Mouse (Mus musculus) gastrocnemius, postnatal 25 days (tissue): ENCODE measurements at regions not wholly inside any gene's neighbourhood (a gene's known extent, or its start where the extent isn't known, plus 50 kb on each side); places are given as distances from the start of the nearest gene placed in this dataset.

Experiments used
- DNase-seq: peaks from one replicate; pipeline ENCODE4 v3.0.0; 2022

DNA sequence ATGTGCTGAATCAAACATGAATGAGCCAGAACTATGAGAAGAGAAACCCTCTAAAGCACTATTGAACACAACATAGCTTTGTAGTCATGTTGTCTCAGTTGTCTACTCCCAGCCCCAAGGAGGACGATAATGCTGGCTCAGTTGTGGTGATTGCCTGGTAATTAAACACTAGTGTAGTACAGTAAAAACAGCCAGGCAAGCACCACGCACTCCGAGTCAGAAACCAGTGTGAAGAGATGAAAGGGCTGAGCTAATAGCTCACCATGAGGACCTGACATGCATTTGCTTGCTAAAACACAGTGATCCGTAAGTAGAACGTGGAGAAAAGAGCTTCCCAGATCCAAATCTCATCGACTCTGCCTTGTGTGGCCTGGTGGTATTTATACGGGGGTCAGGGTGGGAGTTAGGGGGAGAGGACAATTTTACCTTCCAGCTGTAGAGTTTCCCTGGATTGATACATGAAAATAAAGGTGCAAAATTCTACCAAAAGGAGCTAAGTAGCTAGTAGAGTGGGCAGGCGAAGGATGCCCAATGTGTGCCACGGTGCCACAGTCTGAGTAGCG is 80.0 kb upstream of the Otx2 start:
- no peak for DNase-seq

DNA sequence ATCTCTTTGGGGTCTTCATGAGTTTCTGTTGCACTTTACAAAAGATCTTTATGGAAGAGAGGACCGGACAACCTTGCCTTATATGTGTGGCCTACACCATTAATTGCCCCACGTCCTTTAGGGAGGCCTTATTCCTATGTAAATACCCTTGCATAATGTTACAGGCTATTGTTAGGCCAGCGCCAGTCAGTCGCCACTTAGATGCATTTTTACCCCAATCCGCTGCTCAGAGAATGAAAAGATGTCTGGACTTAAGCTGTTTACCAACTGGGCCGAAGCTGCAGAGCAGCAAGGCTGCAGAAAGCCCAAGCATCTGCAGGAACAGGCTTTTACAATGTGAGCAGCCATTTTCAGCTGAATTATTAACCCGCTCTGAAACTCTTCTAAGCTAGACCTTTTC is 79.5 kb upstream of the Otx2 start:
- DNase-seq, result no peak

DNA sequence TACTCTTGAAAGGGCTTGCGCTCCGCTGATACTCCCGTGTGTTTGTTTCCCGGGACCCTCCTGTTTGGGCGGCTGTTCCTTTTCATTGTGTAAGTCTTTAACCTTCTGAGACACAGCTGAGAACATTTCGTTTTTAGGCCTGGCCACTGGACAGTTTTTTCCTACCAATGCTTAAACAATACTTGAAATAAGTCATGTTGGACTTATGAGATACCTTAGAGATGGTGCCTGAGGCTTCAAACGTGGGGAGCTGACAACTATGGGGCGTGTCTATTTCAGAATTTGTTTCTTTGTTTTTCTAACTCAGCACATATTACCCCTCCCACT is 78.9 kb upstream of the Otx2 start:
- DNase-seq, result no peak

DNA sequence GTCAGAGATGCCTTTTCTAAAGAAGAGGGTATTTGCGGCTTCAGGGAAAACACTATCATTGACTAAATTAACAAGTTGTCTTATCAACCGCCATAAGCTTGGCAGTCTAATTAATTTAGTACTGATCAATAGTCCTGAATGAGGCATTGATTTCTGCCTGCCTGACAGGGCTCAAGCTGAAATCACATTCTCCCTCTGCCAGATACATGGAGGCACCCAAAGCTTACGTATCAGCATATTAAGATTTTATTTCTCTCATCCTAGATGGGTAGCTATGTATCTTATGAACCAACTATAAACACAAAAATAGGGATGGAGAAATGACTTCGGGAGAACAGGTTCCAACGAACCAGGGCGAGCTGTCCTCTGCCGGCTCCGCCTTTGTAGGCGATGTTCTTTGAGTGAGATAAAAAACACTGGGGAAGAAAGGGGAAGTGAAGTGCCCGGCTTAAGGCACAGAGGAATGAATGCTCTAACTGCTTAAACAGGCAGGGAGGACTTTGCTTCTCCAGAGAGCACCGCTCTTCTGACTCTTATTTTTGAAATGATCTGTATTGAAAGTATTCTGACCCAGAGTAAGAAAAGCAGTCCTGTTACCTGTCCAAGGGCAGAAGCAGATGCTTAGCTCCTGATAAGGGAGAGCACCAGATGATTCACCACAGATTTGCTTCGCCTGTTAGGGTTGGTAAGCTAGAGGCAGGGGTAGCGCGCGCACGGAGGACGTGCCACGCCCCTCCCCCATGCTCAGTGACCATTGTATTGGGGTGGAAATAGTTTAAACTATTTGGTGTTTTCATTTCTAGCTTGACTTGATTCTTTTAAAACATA is 78.3 kb upstream of the Otx2 start:
- no peak for DNase-seq

DNA sequence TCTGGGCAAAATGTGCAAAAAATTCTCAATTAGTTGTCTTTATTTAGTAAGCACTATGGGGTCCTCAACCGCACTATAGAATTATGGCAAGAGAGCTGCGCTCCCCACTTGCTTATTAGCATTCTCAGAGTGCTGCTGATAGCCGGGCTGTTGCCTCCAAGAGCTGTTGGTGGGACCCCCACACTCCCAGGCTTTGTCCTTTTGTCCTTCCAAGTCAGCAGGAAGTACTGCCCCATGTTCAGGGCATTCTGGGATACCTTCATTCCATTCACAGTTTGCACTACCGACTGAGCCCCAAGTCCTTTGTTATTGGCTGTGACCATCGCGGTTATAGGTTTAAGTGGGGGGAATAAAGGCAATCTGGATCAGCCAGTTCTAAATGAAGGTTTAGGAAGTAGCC is 77.4 kb upstream of the Otx2 start:
- no peak for DNase-seq

DNA sequence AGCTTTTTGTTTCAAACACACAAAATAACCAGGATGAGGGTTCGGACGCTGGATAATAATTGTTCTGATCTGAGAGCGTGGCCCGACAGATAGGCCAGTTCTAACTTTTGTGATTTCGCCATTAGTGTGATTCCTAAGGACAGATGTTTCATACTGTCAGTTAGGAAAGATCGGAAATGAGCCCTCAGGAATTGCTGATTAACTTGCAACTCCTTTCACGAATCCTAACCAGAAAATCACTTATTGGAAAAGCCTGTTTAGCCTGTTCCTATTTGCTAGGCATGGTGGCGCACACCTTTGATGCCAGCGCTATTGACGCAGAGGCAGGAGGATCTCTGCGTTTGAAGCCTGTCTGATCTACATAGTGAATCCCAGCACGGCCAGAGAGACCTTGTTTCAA is 75.4 kb upstream of the Otx2 start:
- DNase-seq, result no peak

DNA sequence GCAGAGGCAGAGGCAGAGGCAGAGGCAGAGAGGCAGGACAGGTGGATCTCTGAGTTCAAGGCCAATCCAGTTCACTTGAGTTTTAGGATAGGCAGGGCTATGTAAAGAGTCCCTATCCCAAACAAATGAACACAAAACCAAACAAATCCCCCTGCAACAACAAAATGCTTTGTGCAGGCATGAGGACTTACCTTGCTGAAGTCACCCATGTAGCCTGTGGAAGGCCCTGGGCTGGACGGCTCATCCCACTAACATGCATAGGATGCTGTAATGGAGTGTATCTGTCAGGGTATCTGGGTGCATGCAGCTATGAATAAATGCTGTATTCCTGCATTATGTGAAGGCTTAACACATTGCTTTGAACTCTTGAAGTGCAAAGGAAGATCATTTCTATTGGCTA is 74.3 kb upstream of the Otx2 start:
- DNase-seq, result no peak

DNA sequence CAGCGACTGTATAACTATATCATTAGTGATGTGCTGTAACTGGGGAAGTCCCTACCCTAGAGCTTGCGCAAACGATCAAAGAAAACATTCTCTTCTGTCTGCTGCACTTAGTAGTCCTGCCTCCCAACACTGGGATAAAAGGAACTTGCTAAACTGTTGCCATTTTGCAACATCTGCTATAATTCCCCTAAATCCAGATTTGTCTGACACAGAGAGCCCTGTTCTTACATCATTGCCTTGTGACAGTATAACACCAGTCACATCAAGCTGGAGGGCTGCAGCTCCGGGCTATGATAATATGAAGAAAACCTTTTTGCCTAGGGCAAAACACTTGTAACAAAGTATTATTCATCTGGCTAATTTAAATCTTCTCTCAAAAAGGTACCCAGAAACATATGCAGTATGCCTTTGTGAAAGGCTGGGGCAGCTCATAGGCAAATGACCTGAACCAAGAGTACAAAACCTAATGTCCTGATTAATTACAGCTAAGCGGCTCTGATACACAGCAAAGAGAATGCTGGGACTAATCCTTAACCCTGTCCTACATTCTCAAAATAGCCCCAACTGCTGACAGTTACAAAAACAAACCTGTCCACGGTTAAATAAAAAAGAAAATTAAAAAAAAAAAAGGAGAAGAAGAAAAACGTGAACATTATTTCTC is 67.5 kb upstream of the Otx2 start:
- DNase-seq, result no peak

DNA sequence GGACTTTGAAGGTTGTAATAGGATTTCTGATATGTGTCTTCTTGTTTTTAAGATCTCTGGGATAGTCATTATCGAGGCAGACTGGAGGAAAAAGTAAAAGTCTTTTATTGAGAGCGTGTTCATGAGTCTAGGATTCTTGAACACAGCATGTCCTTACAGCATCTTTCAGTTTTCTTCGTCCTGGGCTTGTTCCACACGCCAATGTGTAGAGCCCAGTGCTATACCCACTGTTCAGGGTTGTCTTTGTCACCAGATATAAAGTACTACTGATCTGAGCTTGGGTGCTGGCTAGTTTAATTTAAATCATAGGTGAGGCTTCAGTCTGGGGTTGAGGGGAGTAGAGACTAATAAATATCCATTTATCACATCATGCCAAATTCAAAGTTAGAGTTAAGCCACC is 65.5 kb upstream of the Otx2 start:
- DNase-seq, result no peak

DNA sequence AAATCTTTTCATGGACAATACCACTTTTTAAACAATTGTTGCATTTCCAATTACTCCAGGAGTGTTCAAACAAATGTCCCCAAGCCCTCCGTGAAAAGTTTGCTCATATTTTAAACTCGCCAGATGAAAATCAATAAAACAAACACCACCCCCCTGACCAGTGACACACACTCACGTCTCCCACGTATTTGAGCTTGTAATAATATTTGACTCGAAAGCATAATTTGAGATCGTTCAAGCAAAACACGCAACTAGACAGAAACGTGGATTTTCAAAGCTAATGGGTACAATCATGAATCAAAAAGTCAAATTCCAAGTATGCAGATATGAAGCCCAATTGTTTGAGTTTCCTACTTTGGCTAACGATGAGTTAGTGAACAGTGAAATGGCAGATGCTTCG is 65.0 kb upstream of the Otx2 start:
- DNase-seq, result no peak

DNA sequence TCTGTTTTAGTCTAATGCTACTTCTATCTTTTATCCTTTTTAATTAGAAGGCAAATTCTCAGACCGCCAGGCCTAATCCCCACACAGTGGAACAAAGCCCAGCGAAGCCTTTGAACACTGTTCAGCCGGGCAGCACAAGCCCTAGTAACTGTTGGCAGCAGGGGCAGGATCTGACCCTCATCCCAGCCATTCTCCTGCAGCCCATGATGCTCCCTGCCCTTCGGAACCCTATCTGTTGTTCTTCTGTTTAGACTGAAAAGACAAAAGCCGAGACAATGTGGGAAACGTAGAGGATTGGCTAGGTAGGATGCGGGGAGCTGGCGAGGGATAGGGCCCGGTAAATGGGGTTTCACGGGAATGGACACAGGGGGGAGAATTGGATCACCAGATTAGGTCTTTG is 64.6 kb upstream of the Otx2 start:
- no peak for DNase-seq

DNA sequence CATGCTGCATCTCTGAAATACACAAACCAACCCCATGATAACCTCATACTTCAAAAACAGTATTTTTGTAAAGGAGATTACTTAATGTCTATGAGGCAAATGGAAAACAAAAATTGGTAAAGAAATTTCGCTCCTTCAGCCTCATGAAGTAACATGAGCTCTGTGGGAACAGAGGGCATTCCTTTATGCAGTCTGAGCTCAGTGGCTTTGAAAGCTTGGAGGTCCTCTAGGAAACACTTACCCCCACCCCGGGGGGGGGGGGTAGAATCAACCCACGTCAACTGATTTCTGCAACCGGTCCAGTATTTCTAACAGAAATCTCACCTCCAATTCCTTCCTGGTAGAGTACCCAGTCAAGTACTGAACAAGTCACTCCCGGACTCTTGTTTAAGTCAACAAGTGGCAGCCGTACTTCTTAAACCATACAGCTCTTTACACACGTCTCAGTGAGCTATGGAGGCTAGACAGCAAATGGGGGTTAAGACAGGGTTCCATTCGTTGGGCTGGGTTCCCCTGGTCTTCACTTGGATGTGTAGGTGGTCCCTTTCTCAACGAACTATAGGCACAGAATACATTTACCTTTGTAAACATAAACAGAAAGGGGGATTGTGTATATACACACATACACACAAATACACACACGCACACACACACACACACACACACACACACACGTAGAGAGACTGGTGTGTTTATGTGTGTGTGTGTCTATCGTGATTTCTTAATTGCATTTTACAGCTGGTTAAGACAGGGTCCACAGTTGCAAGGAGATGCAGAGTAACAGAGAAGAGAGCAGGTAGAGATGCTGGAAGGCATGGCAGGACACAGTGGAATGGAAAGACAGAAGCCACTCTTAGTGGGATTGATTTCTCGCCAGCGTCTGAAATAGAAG is 63.6 kb upstream of the Otx2 start:
- no peak for DNase-seq

DNA sequence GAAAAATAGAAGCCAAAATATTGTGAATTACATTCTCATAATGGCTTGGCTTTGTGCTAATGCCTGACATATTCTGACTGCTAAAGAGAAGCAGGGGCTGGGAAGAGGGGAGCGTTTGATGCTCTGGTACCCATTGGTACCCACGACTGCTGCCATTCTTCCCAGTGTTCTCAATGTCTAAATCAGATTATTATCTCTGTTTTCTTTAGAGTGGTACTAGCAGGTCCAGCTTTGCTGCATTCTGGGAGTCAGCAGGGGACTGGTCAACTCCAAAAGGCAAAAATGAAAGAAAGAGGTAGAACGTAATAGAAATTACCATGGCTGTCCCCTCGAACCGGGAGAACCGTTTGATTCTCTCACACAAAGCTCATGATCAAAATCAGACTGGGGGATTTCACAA is 62.6 kb upstream of the Otx2 start:
- no peak for DNase-seq

DNA sequence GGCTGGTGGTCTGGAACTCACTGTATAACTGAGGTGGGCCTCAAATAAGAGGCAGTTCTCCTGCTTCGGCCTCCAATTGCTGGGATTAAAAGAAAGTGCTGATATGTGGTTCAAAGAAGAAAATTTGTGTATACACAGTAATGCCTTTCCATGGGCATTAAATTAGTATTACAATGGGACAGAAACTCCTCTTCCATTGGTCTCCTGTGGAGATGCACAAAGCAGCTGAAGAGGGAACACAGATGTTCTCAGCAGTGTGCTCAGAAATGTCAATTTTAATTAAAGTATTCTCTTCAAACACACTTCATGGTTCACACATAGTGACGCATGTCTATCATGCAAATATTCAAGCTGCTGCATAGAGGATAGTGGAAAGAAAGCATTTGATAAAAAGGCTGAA is 56.4 kb upstream of the Otx2 start:
- DNase-seq, result no peak
